Mouse (Mus musculus): ENCODE data around the gene Raly. TPM values are rescaled to one million over a fixed set of nuclear protein-coding genes. Genes with fewer than 3 reads are reported as not detected.

The Raly gene
- polyA plus RNA-seq, 1 experiment from 2014 or later = 25.3 TPM

DNA sequence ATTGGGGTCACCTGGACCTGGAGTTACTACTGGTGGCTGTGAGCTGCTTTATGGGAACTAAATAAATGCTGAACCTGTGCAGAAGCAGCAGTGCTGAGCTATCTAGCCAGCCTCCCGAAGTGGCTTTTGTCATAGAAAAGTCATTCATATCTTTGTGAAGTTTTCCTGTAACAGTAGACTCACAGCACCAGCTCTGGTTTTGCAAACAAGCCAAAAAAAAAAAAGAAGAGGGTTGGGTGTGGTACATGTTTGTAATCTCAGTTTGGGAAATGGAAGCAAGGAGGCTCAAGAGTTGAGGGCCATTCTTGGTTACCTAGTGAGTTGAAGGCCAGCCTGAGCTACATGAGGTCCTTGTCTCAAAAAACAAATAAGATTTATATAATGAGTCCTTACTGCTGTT, 29.4 kb downstream of the Raly start:
- peaks cover 15% of the 10 kb centered on the region for H3K4me1 ChIP-seq (replicated peaks)
- no peak overlapping the region for H3K4me2 ChIP-seq
- no peaks in the 10 kb centered on the region for H3K9me3 ChIP-seq
- H3K36me3 ChIP-seq = no peaks in the 10 kb centered on the region
- H3K27me3 ChIP-seq = no peaks in the 10 kb centered on the region
- WGBS = 84% methylated on average over 1 of the region's 1 CpGs
- H3K4me3 ChIP-seq = no peak overlapping the region
- no peak overlapping the region for H3K27ac ChIP-seq
- no peak for ATAC-seq (ENCODE audit: low FRiP score)
- no peak overlapping the region for H3K9ac ChIP-seq

DNA sequence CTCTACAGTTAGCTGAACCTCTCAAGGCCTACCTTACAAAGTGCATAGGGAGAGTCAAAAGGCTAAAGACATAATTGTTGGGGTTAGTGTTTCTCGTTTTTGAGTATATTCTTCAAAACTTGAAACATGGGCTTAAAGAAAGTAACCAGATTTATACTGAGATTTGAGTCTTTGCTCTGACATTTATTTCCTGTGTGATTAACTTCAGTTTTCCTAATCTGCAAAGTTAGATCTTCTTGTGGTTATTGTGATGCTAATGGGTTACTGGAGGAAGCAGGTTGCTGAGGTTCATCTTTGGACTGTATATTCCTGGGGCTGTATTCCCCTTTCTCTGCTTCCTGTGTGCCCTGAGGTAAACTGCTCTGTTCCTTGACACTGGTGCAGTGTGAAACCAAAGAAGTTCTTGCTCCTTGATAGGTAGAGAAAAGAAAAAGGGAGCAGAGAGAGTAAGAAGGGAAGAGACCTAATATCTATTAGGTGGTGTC, 35.2 kb downstream of the Raly start:
- Histone ChIP-seq H3K27ac (no peak overlapping the region), H3K27me3 (no peaks in the 10 kb centered on the region), H3K4me3 (no peak overlapping the region), H3K4me1 (replicated peaks) (no peaks in the 10 kb centered on the region; the same call in 1 of the 2 replicates), H3K9ac (no peak overlapping the region), H3K4me2 (no peak overlapping the region), H3K36me3 (no peaks in the 10 kb centered on the region), H3K9me3 (no peaks in the 10 kb centered on the region)
- no peak for ATAC-seq (ENCODE audit: low FRiP score)
- WGBS = 92% methylated on average over 1 of the region's 1 CpGs

DNA sequence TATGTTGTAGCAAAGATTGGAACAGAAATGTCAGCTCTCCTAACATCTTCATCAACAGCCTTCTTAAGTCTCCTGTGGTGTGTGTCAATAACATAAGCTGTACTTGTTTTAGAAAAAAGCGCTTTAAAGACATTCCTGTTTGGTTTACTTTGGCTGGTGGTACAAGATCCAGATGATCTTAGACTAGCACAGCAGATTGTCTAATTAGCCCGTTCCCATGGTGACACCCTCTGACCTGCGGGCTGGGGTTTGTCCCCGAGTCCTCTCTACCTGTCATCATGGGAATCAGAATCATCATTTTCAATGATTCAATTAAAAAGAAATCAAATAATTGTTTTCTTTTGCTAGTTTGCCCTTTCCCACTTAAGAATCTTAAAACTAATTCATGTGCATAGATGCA, 36.6 kb downstream of the Raly start:
- Histone ChIP-seq H3K9me3 (no peaks in the 10 kb centered on the region), H3K4me3 (no peak overlapping the region), H3K36me3 (no peaks in the 10 kb centered on the region), H3K27ac (no peak overlapping the region), H3K9ac (no peak overlapping the region), H3K4me1 (replicated peaks) (peaks cover 7% of the 10 kb centered on the region), H3K27me3 (no peaks in the 10 kb centered on the region), H3K4me2 (no peak overlapping the region)
- no peak for ATAC-seq (ENCODE audit: low FRiP score)
- WGBS = 70% methylated on average over 4 of the region's 4 CpGs

DNA sequence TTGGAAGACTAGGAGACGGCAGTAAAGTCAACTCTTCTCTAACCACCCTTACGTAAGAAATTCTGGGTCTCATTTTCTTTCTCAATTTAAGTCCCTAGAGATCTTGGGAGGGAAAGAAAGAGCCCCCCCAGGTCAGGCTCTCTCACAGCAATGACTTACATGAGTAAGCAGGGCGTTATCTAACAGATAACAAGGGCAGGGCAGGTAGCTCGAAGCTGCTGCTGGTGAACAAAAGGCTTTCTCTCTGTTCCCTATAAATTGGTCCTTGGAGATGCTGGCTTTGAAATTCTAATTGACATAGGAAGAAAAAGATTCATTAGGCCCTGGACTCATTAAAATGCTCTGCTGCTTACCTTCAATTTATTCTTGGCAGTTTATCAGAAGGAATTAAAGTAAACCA, 41.6 kb downstream of the Raly start:
- Histone ChIP-seq H3K4me2 (no peak overlapping the region), H3K9me3 (no peaks in the 10 kb centered on the region)
- 46% methylated on average over 4 of the region's 4 CpGs for WGBS

DNA sequence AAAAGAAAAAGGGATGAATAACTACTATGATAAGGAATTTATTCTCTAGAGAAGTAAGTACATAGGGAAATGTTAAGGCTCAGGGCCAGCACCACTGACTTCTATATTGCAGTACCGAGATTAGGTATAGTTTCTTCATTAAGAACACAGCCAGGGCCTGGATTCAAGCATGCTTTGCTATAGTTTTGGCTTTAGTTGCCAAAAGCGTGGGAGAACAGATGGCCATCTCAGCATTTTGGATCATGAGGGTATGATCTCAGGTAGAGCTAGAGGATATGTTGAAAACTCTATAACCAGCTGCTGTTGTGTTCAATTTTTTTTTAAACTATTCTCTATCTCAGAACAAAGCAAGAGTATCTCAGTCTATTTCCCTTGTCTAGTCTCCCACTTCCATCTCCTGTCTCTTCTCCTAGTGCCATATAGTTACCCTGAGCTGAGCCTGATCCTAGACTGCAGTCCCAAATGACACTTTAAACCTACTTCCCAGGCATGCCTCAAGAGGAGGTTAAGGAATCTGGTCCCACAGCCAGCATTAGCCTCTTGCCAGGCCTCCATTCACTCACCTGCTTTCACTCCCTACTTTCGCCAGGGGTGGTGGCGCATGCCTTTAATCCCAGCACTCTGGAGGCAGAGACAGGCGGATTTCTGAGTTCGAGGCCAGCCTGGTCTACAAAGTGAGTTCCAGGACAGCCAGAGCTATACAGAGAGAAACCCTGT, 43.4 kb downstream of the Raly start:
- peaks cover 10% of the 10 kb centered on the region for H3K4me1 ChIP-seq (replicated peaks)
- no peak overlapping the region for H3K4me3 ChIP-seq
- ATAC-seq (ENCODE audit: low FRiP score) = no peak
- no peak overlapping the region for H3K9ac ChIP-seq
- H3K27ac ChIP-seq = no peak overlapping the region
- no peaks in the 10 kb centered on the region for H3K9me3 ChIP-seq
- H3K27me3 ChIP-seq = no peaks in the 10 kb centered on the region
- no peak overlapping the region for H3K4me2 ChIP-seq
- WGBS = 96% methylated on average over 6 of the region's 6 CpGs
- no peaks in the 10 kb centered on the region for H3K36me3 ChIP-seq

More for the DNA sequence above, 41.6 kb downstream of the Raly start:
- no peak overlapping the region for H3K9ac ChIP-seq
- no peaks in the 10 kb centered on the region for H3K36me3 ChIP-seq
- H3K27me3 ChIP-seq = no peaks in the 10 kb centered on the region
- H3K4me3 ChIP-seq = no peak overlapping the region
- H3K4me1 ChIP-seq (replicated peaks) = peaks cover 10% of the 10 kb centered on the region
- H3K27ac ChIP-seq = peak overlapping the region; percentile 65
- ATAC-seq (ENCODE audit: low FRiP score) = no peak

DNA sequence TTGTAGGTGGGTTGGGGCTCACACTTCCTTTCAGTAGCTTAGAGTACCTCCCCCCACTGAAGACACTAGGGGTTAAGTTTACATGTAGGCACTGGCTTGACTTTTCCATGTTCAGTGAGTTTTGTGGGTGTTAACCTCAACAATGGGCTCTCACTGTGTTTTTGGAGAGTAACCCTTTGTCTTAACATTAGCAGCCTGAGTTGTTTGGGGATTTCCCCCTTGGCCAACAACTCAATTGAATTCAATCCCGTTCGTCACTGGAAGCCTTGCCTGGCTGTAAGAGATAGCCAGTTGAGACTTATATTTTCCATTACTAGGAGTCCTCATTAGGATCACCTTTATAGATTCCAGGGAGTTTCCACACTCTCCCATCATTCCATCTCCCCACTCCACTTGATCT, 45.6 kb downstream of the Raly start:
- peaks cover 10% of the 10 kb centered on the region for H3K4me1 ChIP-seq (replicated peaks)
- peaks cover 9% of the 10 kb centered on the region; the same call in 1 of the 2 replicates for H3K9me3 ChIP-seq
- no peak overlapping the region for H3K4me3 ChIP-seq
- no peak overlapping the region for H3K4me2 ChIP-seq
- H3K27me3 ChIP-seq = no peaks in the 10 kb centered on the region
- ATAC-seq (ENCODE audit: low FRiP score) = no peak
- 80% methylated on average over 2 of the region's 2 CpGs for WGBS
- H3K36me3 ChIP-seq = no peaks in the 10 kb centered on the region
- H3K27ac ChIP-seq = no peak overlapping the region
- no peak overlapping the region for H3K9ac ChIP-seq

DNA sequence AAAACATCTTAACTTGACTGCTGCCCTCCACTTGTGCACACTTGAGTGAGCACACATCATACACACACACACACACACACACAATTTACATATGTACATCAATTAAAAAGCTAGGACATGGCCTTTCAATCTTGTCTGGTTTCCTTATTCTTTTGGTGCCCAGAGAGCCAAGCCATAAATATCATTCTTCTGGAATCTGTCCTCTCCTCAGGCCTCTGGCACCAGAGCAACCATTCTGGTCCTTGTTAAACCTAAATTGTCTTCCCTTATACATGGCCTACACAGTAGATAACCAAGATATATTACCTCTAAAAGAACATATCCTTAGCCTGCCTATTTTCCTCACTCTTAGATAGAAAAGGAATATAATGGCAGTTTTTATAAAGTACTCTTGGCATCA, 57.2 kb downstream of the Raly start:
- Histone ChIP-seq H3K36me3 (no peaks in the 10 kb centered on the region), H3K4me2 (no peak overlapping the region), H3K27me3 (no peaks in the 10 kb centered on the region), H3K4me3 (no peak overlapping the region), H3K9me3 (no peaks in the 10 kb centered on the region), H3K27ac (no peak overlapping the region), H3K4me1 (replicated peaks) (peaks cover 4% of the 10 kb centered on the region; the same call in 1 of the 2 replicates), H3K9ac (no peak overlapping the region)
- no peak for ATAC-seq (ENCODE audit: low FRiP score)

DNA sequence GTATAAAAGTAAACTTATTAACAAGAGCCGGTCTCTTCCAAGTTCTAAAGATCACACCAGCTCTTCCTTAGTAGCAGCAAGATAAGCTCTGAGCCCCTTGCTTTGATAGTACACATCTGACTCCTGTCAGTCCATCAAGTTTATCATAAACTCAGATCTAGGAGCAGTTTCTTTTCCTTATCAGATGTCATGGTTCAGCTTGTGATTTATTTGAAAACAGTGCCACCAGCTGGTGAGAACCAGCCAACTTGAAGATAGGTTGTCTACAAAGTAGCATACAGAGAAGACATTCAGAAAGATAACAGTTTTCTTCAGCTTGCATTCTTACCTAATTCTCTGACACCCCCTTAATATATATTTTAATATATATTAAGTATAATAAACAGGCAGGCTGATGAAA, 64.5 kb downstream of the Raly start:
- Histone ChIP-seq H3K9ac (no peak overlapping the region), H3K27me3 (no peaks in the 10 kb centered on the region), H3K4me3 (no peak overlapping the region), H3K4me2 (no peak overlapping the region), H3K4me1 (replicated peaks) (peaks cover 14% of the 10 kb centered on the region), H3K36me3 (peaks cover 24% of the 10 kb centered on the region), H3K27ac (no peak overlapping the region), H3K9me3 (no peaks in the 10 kb centered on the region)
- WGBS = 92% methylated on average over 1 of the region's 1 CpGs
- ATAC-seq (ENCODE audit: low FRiP score) = no peak

DNA sequence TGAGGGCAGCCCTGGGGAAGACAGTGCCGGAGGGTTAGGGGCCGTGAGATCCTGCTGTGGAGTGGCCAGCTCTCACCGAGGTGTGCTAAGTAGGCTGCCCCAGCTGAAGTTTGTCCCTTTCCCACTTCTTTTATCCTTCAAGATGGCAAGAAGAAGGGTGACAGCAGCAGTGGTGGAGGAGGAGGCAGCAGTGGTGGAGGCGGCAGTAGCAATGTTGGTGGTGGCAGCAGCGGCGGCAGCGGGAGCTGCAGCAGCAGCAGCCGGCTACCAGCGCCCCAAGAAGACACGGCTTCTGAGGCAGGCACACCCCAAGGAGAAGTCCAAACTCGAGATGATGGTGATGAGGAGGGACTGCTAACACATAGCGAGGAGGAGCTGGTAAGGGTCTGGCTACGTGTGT, 72.8 kb downstream of the Raly start:
- Histone ChIP-seq H3K4me3 (no peak overlapping the region), H3K36me3 (peaks cover 80% of the 10 kb centered on the region), H3K4me2 (no peak overlapping the region), H3K9ac (no peak overlapping the region), H3K27me3 (no peaks in the 10 kb centered on the region), H3K9me3 (no peaks in the 10 kb centered on the region), H3K4me1 (replicated peaks) (no peaks in the 10 kb centered on the region), H3K27ac (no peak overlapping the region)
- 92% methylated on average over 13 of the region's 13 CpGs for WGBS
- no peak for ATAC-seq (ENCODE audit: low FRiP score)

DNA sequence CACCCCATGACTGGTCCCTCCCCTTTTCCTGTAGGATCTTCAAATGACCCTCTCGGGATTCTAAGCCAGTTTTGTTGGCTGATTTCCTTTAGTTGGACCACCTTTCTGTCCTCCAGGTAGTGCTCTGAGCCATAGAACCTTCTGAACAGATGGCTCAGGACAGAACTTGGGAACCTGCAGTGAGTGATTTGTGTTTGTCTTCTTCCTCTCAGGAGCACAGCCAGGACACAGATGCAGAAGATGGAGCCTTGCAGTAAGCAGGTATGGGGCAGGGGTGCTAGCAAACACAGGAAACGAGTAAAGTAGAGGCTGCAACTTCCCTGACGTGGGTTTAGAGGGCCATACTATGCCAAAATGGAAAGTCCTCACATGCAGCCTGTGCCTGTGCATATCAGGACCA, 74.8 kb downstream of the Raly start:
- Histone ChIP-seq H3K4me3 (no peak overlapping the region), H3K9ac (no peak overlapping the region), H3K27me3 (no peaks in the 10 kb centered on the region), H3K9me3 (no peaks in the 10 kb centered on the region), H3K36me3 (peaks cover 86% of the 10 kb centered on the region), H3K4me1 (replicated peaks) (no peaks in the 10 kb centered on the region), H3K4me2 (no peak overlapping the region), H3K27ac (no peak overlapping the region)
- 91% methylated on average over 3 of the region's 3 CpGs for WGBS
- no peak for ATAC-seq (ENCODE audit: low FRiP score)

DNA sequence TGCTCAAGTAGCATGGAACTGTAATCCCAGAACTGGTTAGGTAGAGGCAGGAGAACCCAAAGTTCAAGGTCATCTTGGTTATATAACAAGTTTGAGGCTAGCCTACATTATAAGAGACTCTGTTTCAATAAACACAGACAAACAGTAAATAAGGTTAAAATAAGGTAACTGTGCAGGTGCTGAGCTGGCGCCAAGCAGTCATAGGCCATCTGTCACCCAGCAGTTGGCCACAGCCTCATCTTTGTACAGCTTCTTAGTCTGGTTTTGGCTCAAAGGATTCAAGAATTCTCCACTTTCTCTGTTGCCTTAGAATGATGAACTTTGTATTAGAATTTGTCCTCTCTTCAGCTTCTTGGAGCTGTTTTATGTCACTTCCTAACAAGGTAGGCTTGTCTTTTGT, 77.2 kb downstream of the Raly start:
- no peak overlapping the region for H3K27ac ChIP-seq
- no peaks in the 10 kb centered on the region for H3K9me3 ChIP-seq
- H3K36me3 ChIP-seq = peaks cover 83% of the 10 kb centered on the region
- no peak overlapping the region for H3K9ac ChIP-seq
- no peak for ATAC-seq (ENCODE audit: low FRiP score)
- no peak overlapping the region for H3K4me3 ChIP-seq
- 95% methylated on average over 1 of the region's 1 CpGs for WGBS
- H3K27me3 ChIP-seq = no peaks in the 10 kb centered on the region
- H3K4me2 ChIP-seq = no peak overlapping the region
- no peaks in the 10 kb centered on the region for H3K4me1 ChIP-seq (replicated peaks)

DNA sequence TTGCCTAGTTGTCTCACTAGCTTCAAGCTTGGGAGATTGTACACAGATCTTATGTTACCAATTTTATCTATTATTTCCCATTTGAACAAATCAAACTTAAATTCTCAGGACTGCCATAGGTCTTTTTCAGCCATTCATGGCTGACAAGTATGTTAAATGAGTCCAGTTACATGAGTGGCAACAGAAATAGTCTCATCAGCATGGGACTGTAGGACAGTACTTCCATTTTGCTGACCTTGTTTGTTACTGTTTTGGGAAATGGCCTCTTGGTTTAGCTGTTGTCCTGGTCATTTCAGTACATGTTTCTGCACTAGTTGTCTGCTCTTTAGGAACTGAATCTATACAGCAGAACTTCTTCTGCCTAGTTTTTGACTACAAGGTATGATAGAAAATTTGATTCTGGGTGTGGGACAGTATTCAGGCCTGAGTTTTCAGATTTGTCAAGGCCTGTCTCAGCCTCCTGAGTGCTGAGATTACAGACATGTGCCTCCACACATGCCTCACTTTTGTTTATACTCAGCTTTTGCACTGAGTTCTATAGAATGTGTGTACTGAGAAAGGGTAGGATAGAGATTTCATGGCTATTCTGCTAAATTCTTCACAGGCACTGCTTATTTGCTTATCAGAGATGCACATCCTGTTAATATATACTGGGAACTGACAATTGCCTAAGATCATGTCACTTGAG, 79.2 kb downstream of the Raly start:
- Histone ChIP-seq H3K27me3 (no peaks in the 10 kb centered on the region), H3K9me3 (no peaks in the 10 kb centered on the region), H3K4me1 (replicated peaks) (no peaks in the 10 kb centered on the region), H3K4me3 (no peak overlapping the region), H3K4me2 (no peak overlapping the region), H3K27ac (no peak overlapping the region), H3K9ac (no peak overlapping the region), H3K36me3 (peaks cover 74% of the 10 kb centered on the region)
- ATAC-seq (ENCODE audit: low FRiP score) = no peak

DNA sequence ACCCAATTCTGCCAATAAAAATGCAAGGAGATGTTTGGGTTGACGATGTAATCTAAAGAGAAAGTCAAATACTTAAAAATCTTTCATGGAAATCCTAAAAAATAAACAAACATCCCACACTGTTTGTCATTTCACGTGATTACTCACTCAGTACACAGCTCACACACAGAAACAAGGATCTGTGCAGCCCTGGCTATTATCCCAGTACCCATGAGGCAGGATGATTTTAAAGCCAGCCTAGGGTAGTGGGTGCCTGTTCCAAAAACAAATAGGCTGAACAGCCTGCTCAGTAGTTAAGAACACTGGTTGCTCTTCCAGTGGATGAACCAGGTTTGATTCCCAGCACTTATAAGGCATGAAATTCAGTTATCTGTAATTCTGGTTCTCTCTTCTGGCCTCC, 85.7 kb downstream of the Raly start:
- WGBS = 90% methylated on average over 2 of the region's 2 CpGs
- ATAC-seq (ENCODE audit: low FRiP score) = no peak
- no peaks in the 10 kb centered on the region for H3K4me1 ChIP-seq (replicated peaks)
- peaks cover 58% of the 10 kb centered on the region for H3K36me3 ChIP-seq
- H3K4me3 ChIP-seq = no peak overlapping the region
- H3K9me3 ChIP-seq = no peaks in the 10 kb centered on the region
- H3K27ac ChIP-seq = no peak overlapping the region
- H3K9ac ChIP-seq = no peak overlapping the region
- H3K4me2 ChIP-seq = no peak overlapping the region
- H3K27me3 ChIP-seq = no peaks in the 10 kb centered on the region
